Mouse (Mus musculus) layer of hippocampus, postnatal 10 days (tissue): ENCODE measurements around the gene Ncdn. TPM values are rescaled to one million over a fixed set of nuclear protein-coding genes. Genes with fewer than 3 reads are reported as not detected.

Experiments used
- DNase-seq, 2 experiments: peaks; one replicate each; pipeline ENCODE4 v3.0.0; 2021; ENCODE audit warnings: low spot score in 2 of 2
- total RNA-seq, 2 experiments: library from RNA; stranded (reverse); gene quantifications; 2 replicates each; pipeline ENCODE4 v1.2.3; 2021

The Ncdn gene
- total RNA-seq, 2 experiments from 2014 or later, result 742 to 746 TPM

- DNase-seq, result no peak
Measured at GRCm38 (mm10) chr4:126732531-126733380, 20.5 kb downstream of the Ncdn start.

GRCm38 (mm10) chr4:126732111-126732510 lies 21.1 kb downstream of the Ncdn start:
- DNase-seq, result no peak

- no peak for DNase-seq
Measured at GRCm38 (mm10) chr4:126707439-126707826, 45.8 kb downstream of the Ncdn start.

- no peak for DNase-seq
Measured at GRCm38 (mm10) chr4:126706630-126707438, 46.4 kb downstream of the Ncdn start.

- DNase-seq, result no peak
Measured at GRCm38 (mm10) chr4:126696908-126697307, 56.3 kb downstream of the Ncdn start.

Other genes starting within 250 kb of the Ncdn start
- 1 to 10 TPM; 6.9 to 8.4 TPM for gene Ago4, start 220.0 kb downstream of the Ncdn start, total RNA-seq
- gene Clspn, start 196.5 kb downstream of the Ncdn start, total RNA-seq, result 1 to 10 TPM; 1.9 to 3.2 TPM
- 10 to 100 TPM; 57.3 to 58.1 TPM for gene 5730409E04Rik, start 143.6 kb downstream of the Ncdn start, total RNA-seq
- gene Psmb2, start 75.8 kb downstream of the Ncdn start, total RNA-seq, result 100 to 1,000 TPM; 145 to 149 TPM
- not detected for gene Tfap2e, start 17.2 kb downstream of the Ncdn start, total RNA-seq
- gene AU040320, start 106 bp upstream of the Ncdn start, total RNA-seq, result 10 to 100 TPM; 48.1 to 48.9 TPM
- 10 to 100 TPM; 53.6 to 55.4 TPM for gene Zmym4, start 214.7 kb upstream of the Ncdn start, total RNA-seq